9 mouse cellular contexts compared by ENCODE assay signal in the genomic region with DNA sequence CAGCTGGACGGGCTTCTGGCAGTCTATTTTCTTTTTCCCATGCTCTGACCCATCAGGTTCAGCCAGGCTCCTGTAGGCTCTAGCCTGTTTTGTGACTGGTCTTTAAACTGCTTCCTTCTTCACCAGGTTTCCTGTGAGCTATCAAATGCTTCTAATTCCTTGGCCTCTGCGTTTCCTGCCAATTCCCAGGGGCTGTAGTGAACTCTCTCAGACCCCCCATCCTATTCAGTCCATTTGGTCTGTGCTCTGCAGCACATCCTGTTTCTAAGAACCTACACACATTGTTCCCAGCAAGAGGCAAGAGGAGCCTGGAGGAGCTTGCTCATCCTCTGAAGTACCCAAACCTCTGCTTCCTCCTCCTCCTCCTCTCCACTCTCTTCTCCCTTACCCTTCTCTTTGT.
DNase-seq lines count a peak whose midpoint lies in the region; ATAC-seq and TF ChIP-seq lines count a peak whose summit lies in the region.
"Had no signal": no experiment of that assay in that cellular context is flagged by ENCODE, and none has a peak within 500 bp of the region (broad histone marks: within the 10 kb centered on the region; RNA-seq: fewer than 3 reads in every experiment).

No protein-coding gene starts in this region.

- no peak for ATAC-seq in embryonic facial prominence, embryonic 12.5 days (ENCODE audit: insufficient number of reproducible peaks, insufficient read depth, low FRiP score, low TSS enrichment)
- peak; percentile 79; the same call in 1 of the 2 replicates for ATAC-seq in limb, embryonic 14.5 days (ENCODE audit: low FRiP score, low read depth)

- DNase-seq in gastrocnemius, postnatal 25 days: peak; percentile 18
- no peak for DNase-seq in gastrocnemius, adult 18-20 months (ENCODE audit: low spot score)
- peak; percentile 58 for DNase-seq in heart, postnatal 4 days
- peak; percentile 73 for DNase-seq in limb, embryonic 14.5 days (ENCODE audit: low spot score)
- no peak for DNase-seq in ovary, postnatal 14 days (ENCODE audit: low spot score)
- no peak for DNase-seq in T-cell, adult 2 months (ENCODE audit: low spot score)
- DNase-seq in adipocyte (ENCODE audit: low spot score): no peak

- WGBS in embryonic facial prominence, embryonic 12.5 days: 26% methylated on average over 2 of the region's 2 CpGs
- 33% methylated on average over 2 of the region's 2 CpGs for WGBS in limb, embryonic 14.5 days

- TF ChIP-seq POLR2A in limb, embryonic 14.5 days (IDR thresholded peaks at IDR 0.05; ENCODE audit: borderline replicate concordance, extremely low read depth, insufficient read depth, insufficient read length): no peak

- H3K9me3 ChIP-seq in embryonic facial prominence, embryonic 12.5 days: no peaks in the 10 kb centered on the region
- H3K9me3 ChIP-seq in limb, embryonic 14.5 days (ENCODE audit: control insufficient read depth, low read length): no peaks in the 10 kb centered on the region

- no peak overlapping the region for H3K9ac ChIP-seq in embryonic facial prominence, embryonic 12.5 days
- no peak overlapping the region for H3K9ac ChIP-seq in limb, embryonic 14.5 days (ENCODE audit: low read depth, low read length, severe bottlenecking)

- H3K4me1 ChIP-seq in embryonic facial prominence, embryonic 12.5 days: peaks cover 9% of the 10 kb centered on the region; the same call in 1 of the 2 replicates
- H3K4me1 ChIP-seq in limb, embryonic 14.5 days (ENCODE audit: control insufficient read depth, insufficient read depth, low read length): 0 out of 2 replicates have a peak, but pooled peaks cover 4% of the 10 kb centered on the region

- no peaks in the 10 kb centered on the region for H3K36me3 ChIP-seq in embryonic facial prominence, embryonic 12.5 days
- no peaks in the 10 kb centered on the region for H3K36me3 ChIP-seq in limb, embryonic 14.5 days (ENCODE audit: control insufficient read depth, insufficient read depth, low read length)

- H3K4me3 ChIP-seq in embryonic facial prominence, embryonic 12.5 days: no peak overlapping the region
- H3K4me3 ChIP-seq in limb, embryonic 14.5 days (replicated peaks; ENCODE audit: low read length): no peak overlapping the region
- H3K4me3 ChIP-seq: layer of hippocampus, adult 2 months had no signal

- peak overlapping the region; percentile 51; the same call in 1 of the 2 replicates for H3K27ac ChIP-seq in embryonic facial prominence, embryonic 12.5 days
- H3K27ac ChIP-seq in limb, embryonic 14.5 days (replicated peaks; ENCODE audit: low read depth, low read length): no peak overlapping the region; the same call in 1 of the 2 replicates
- H3K27ac ChIP-seq: layer of hippocampus, adult 2 months had no signal

- H3K4me2 ChIP-seq in embryonic facial prominence, embryonic 12.5 days (replicated peaks): no peak overlapping the region
- H3K4me2 ChIP-seq in limb, embryonic 14.5 days (replicated peaks; ENCODE audit: low read depth, low read length, severe bottlenecking): no peak overlapping the region

- no peaks in the 10 kb centered on the region for H3K27me3 ChIP-seq in embryonic facial prominence, embryonic 12.5 days
- no peaks in the 10 kb centered on the region for H3K27me3 ChIP-seq in limb, embryonic 14.5 days (ENCODE audit: control insufficient read depth, insufficient read depth, low read length)

Comparison
In these comparisons a context has a peak if more than half of its experiments do, and no peak if none do; other contexts are left out.
1. DNase-seq: peak in gastrocnemius, postnatal 25 days (single experiment), heart, postnatal 4 days (single experiment) and limb, embryonic 14.5 days (single experiment); none in gastrocnemius, adult 18-20 months (single experiment), ovary, postnatal 14 days (single experiment), T-cell, adult 2 months (single experiment) and adipocyte (single experiment).